Mouse (Mus musculus) telencephalon, adult 2 months (tissue): Measurements from ENCODE around the gene Mcts2.

ENCODE experiments used
- DNase-seq: peaks from one replicate; pipeline ENCODE4 v3.0.0-alpha.2; 2011; ENCODE audit warnings: low read depth, low spot score

Gene Mcts2

GRCm38 (mm10) chr2:152686399-152686798 is 436 bp upstream of the Mcts2 start:
- no peak for DNase-seq

GRCm38 (mm10) chr2:152691564-152692217 is 4.9 kb downstream of the Mcts2 start:
- no peak for DNase-seq

- no peak for DNase-seq
Measured at GRCm38 (mm10) chr2:152693233-152693632, 6.4 kb downstream of the Mcts2 start.

- no peak for DNase-seq
Measured at GRCm38 (mm10) chr2:152693735-152694134, 6.9 kb downstream of the Mcts2 start.

GRCm38 (mm10) chr2:152694708-152695107 is 7.9 kb downstream of the Mcts2 start:
- DNase-seq, result no peak

GRCm38 (mm10) chr2:152696016-152696415 is 9.2 kb downstream of the Mcts2 start:
- DNase-seq, result no peak

GRCm38 (mm10) chr2:152696476-152697164 is 9.8 kb downstream of the Mcts2 start:
- peak; percentile 80 for DNase-seq

- no peak for DNase-seq
Measured at GRCm38 (mm10) chr2:152700138-152700537, 13.3 kb downstream of the Mcts2 start.

- no peak for DNase-seq
Measured at GRCm38 (mm10) chr2:152700725-152701124, 13.9 kb downstream of the Mcts2 start.

GRCm38 (mm10) chr2:152703596-152704255 is 16.9 kb downstream of the Mcts2 start:
- no peak for DNase-seq

GRCm38 (mm10) chr2:152704256-152704605 is 17.4 kb downstream of the Mcts2 start:
- DNase-seq, result no peak

- no peak for DNase-seq
Measured at GRCm38 (mm10) chr2:152704811-152705370, 18.1 kb downstream of the Mcts2 start.

GRCm38 (mm10) chr2:152705993-152706571 is 19.2 kb downstream of the Mcts2 start:
- no peak for DNase-seq

GRCm38 (mm10) chr2:152707186-152707585 is 20.4 kb downstream of the Mcts2 start:
- no peak for DNase-seq

- peak; percentile 61 for DNase-seq
Measured at GRCm38 (mm10) chr2:152707627-152708026, 20.8 kb downstream of the Mcts2 start.

GRCm38 (mm10) chr2:152709066-152709465 is 22.2 kb downstream of the Mcts2 start:
- no peak for DNase-seq

GRCm38 (mm10) chr2:152716241-152716772 is 29.5 kb downstream of the Mcts2 start:
- DNase-seq, result no peak

- DNase-seq, result no peak
Measured at GRCm38 (mm10) chr2:152717652-152718051, 30.8 kb downstream of the Mcts2 start.

GRCm38 (mm10) chr2:152718076-152718475 is 31.2 kb downstream of the Mcts2 start:
- no peak for DNase-seq

- DNase-seq, result no peak
Measured at GRCm38 (mm10) chr2:152723651-152724331, 37.0 kb downstream of the Mcts2 start.

- DNase-seq, result no peak
Measured at GRCm38 (mm10) chr2:152724332-152724723, 37.5 kb downstream of the Mcts2 start.
